Mouse (Mus musculus) layer of hippocampus, adult 9-10 months (tissue): ENCODE results near the gene Trpc5os.

Source experiments
- DNase-seq: peaks from one replicate; pipeline ENCODE4 v3.0.0; 2022; ENCODE audit warnings: low spot score

The Trpc5os gene

DNA sequence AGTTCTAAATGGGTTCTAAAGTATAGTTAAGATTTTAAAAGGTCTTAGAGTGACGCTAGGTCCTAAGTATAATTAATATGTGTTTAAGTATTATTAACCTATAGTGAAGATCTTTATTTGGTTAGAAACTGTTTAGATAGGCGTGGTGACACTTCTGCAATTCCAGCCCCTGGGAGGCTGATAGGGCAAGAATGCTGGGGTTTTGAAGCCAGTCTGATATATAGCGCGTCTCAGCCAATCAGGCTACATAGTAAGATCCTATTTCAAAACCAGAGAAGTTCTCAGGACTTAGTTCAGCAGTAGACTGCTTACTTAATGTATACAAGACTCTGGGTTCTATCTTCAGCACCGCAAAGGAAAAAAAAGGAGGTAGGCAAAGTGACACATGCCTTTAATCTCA is at the start of gene Trpc5os:
Gene Trpc5os, plus strand, starts transcription at position 301 of the 400 bp plus-strand sequence.
- no peak for DNase-seq

DNA sequence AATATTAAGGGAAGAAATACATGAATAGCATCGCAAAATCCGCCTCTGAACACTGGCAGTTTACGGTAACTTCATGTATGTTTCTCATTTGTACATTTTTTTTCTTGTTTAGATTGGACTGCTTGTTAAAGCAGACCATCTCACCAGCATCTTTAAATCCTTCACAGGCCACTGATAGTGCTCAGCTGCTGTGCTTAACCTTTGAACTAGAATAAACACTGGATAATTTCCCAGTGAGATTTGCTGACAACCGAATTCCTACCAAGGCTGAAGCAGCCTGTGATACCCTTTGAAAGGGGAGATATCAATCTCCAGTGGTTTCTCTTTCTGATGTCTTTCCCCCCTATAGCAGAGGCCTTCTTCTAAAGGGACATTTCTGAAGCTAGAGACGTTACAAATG is 48.3 kb upstream of the Trpc5os start:
- DNase-seq = no peak

DNA sequence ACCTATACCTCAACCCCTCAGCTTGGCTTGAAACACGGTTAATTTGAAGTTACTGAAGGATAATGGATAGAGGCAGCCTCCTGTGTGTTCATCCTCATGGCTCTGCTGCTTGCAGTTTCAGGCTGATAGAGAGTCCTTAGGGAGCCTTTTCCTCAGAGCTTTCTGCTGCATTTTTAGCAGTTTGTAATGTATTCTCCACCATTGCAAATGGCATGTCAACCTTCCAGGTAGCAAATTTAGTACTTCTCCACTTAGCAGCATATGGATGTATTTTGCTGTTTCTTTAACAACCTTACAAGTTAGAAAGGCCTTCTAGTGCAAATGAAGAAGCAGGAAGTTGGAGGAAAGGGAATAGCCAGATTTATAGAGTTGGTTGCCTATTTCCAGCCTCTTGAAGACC is 36.1 kb upstream of the Trpc5os start:
- no peak for DNase-seq

DNA sequence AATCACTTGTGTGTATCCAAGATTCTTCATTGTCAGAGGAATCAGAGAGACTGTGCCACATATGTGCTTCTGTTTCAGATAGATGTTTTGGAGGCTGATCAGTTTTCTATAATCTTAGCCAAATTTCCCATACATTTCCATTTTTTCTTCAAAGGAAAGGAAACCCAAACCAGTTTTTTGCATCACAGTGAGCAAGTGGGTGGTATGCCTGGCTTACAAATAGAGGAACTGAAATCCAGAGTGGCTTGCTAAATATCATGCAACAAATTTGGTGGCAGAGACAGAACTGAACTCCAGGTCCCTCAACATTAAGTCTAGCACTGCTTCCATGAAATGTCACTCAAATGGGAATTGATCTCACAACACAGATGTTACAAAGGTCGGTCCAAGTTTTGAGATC is 35.3 kb upstream of the Trpc5os start:
- no peak for DNase-seq

DNA sequence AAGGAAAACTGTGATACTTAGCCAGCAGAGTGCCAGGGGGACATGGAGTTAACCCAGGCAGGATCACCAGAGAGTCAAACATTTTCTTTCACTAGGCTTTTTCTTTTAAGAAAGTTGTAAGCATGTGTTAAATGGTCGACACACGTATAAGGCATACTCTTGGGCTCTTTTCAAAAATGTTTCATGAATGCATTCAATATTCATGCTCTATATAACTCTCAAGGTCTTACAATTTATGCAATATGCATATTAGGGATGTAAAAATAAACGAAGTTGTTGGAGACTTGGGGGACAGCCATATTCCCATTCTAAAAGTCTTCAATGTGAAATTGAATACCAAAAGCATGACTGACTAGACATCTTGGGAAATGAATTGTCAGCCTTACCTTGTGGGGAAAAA is 32.5 kb upstream of the Trpc5os start:
- DNase-seq = no peak

DNA sequence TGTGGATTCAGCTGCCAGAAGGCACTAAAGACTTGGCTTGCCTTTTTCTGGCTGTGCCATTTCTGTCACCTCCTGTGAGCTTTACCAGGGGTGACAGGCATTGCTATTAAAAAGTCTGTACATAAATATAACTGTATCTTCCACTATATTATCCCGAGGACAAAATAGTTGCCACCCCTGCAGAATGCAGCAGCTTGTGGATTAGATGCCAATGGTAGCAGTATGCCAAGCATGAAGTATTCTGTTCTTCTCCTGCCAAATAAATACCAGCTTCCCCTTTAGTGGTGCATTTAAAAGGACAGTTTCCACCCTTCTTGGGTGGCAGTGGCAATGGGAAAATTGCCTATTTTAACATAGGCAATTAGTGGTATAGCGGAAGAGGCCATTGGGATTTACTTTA is 8.0 kb downstream of the Trpc5os start:
- peak; percentile 1 for DNase-seq

DNA sequence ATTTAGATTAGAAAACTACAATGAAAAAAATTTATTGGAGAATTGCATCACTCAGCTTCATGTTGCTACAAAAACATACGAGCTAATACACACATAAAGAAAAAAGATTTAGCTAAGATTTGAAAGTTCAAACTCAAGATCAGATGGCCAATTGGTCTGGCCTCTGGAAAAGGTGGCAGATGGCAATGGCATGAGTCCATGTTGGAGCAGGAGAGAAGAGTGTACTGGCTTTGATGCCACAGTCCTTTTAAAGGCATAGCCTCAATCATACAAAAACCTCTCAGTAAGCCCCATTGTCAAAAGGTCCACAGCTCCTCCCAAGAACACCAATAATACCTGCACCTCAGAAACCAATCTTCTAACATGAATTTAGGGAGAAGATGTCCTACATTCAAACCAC is 35.0 kb downstream of the Trpc5os start:
- DNase-seq = no peak

DNA sequence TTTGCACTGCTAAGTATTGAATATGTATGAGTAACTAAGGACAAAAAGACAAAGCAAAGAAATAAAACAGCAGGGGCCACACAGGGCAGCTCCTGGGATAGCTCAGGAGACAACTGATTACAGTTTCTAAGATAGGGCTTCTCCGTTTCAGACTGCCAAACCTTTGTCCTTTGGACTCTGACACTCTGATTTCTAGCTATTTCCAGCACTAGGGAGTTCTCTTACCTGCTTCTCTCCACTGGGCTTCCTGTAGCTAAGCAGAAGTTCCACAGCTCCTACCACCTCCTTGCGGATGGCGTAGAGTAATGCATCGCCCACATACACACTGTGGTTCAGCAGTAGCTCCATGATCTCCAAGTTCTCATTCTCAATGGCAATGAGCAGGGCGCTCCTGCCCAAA is 66.9 kb downstream of the Trpc5os start:
- DNase-seq = no peak

DNA sequence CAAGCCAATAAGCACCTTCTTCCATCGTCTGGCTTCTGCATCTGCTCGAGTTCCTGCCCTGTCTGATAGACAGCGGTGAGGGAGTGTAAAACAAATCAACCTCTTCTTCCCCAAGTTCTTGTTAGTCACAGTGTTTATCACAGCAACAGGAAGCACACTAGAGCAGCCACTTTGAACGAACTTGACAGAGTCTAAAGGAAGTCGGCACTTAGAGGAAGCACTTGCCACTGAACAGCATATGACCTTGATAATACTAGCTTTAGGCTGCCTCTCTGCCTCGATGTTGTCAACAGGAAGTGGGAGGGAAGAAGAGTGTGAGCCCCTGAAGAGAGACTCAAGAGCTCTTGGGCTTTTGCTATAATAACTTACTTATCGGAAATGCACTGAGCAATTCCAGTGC is 69.7 kb downstream of the Trpc5os start:
- no peak for DNase-seq
